Mouse (Mus musculus) stomach, postnatal 0 days (tissue): ENCODE measurements at regions not wholly inside any gene's neighbourhood (a gene's known extent, or its start where the extent isn't known, plus 50 kb on each side); places are given as distances from the start of the nearest gene placed in this dataset.

Experiments used
- CTCF ChIP-seq: IDR thresholded peaks from 2 replicates; pipeline ENCODE4 v1.5.1; 2016; ENCODE audit warnings: antibody characterized with exemption, low read depth, mild to moderate bottlenecking, moderate library complexity
- EP300 ChIP-seq: optimal IDR thresholded peaks from 2 replicates; pipeline ENCODE3; 2016; ENCODE audit warnings: antibody characterized with exemption

GRCm38 (mm10) chr3:60277791-60278190 lies 194.8 kb upstream of the Mbnl1 start:
- TF ChIP-seq CTCF: no peak
- no peak for TF ChIP-seq EP300
